Mouse (Mus musculus) heart, postnatal 36 days (tissue): Measurements from ENCODE around the gene Faap100. TPM values are rescaled to one million over a fixed set of nuclear protein-coding genes. Genes with fewer than 3 reads are reported as not detected.
"Not testable (repeated sequence)": the region's sequence is repeated elsewhere in the genome, so short reads cannot be mapped to it uniquely, and the experiment has no call there.

Source experiments
- DNase-seq, 2 experiments: peaks; one replicate each; pipeline ENCODE4 v3.0.0; 2021 to 2022
- intact Hi-C: fragments of 180-260 bp; cut with DNase I; formaldehyde crosslinking; loops from one replicate; pipeline ENCODE4 v1.15.1; 2025
- total RNA-seq, 2 experiments: library from RNA; stranded (reverse); gene quantifications; 2 replicates each; pipeline ENCODE4 v1.2.3; 2021

Gene Faap100
- total RNA-seq, result 10 to 100 TPM; 13.8 to 15.4 TPM

DNA sequence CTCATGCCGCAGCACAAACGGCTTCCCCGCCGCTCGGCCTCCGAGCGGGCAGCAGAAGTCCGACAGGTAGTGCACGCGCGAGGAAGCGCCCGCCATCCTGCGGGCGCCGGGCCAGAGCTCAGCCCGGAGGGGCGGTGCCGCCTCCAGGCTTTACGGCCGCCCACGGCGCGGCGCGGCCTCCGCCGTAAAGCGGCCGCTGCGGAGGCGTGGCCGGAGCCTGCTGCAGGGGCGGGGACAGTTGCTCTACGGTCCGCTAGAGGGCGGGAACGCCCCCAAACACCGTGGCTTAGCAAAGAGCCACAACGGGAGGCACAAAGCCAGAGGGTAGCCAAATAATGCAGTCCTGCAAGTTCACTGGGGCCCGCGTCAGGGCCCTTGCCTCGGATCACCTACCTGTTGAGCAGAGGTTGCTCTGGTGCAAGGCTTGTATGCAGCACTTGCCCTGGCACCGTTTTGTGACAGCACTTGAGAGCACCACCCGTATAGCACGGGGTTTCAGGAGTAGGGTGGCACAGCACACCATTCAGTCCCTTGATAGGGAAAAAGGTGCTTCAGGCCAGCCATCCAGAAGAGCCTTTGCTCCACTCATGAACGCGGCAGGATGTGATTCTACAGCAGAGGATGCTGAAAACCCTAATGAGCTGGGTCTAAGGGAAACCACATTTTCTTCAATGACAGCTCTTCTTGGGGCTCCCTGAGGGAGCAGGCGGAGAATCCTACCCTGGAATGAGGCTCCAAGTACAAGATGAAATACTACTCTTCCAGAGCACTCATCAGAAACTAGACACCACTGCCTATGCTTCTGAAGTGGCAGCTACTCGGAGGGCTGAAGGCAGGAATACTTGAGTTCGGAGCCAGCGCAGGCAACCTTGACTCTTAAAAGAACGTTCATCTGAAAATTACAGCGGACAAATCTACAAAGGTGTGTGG is at the start of gene Faap100:
Faap100 (minus strand) TSS at position 154 of the 930 bp plus-strand sequence.
- DNase-seq, result peak; percentile 88 to 91
- intact Hi-C loops, result no loop called here

- DNase-seq, result no peak
- intact Hi-C loops, result no loop called here
These were observed 48.2 kb upstream of the Faap100 start for GRCm38 (mm10) chr11:120426727-120427126.

- intact Hi-C loops, result loop anchor here (2.0 kb wide), 3 partner anchors 13 to 313 kb away; no protein-coding TSS in a partner anchor
- DNase-seq, result peak; percentile 52 to 69
These were observed 45.2 kb upstream of the Faap100 start for GRCm38 (mm10) chr11:120423569-120424295.

DNA sequence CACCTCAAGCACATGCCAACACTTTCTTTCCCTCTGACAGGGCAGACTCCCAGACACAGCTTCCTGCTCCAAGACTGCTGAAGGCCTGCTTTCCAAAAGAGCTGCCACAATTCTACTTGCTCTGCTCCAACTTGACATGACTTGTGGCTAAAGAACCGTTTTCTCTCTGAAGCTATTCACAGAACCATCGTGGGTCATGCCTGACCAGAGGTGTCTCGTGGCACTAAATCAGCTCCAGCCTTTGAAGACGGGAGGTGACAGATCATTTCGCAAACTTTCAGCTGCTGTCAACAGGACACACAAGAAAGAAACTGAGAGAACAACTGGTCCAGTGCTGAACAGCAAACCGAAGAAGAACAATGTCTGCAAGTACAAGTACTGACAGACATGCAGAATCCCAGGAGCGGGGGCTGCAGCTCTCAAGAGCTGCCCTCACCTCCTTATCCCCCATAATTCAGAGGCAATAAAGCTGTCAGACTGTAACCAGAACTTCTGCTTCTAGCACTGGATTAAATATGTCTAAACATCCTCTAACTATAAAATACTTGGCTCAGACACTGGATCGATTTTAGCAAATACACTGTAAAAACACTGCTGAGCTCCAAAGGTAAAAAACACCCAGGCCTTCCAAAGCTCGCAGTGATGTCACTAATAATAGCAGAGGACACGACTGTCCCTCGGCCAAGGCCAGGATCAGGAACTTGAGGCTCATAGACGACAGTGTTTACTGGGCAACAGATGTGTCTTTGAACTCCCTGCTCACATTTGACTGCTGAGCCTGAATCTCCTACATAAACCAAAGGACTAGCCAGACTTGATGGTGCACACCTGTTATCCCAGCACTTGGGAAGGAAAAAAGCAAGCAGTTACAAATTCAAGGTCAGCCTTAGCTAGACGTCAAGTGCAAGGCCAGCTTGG is 44.3 kb upstream of the Faap100 start:
- no peak for DNase-seq
- intact Hi-C loops, result loop anchor here (2.0 kb wide), 2 partner anchors 70 to 312 kb away; no protein-coding TSS in a partner anchor

DNA sequence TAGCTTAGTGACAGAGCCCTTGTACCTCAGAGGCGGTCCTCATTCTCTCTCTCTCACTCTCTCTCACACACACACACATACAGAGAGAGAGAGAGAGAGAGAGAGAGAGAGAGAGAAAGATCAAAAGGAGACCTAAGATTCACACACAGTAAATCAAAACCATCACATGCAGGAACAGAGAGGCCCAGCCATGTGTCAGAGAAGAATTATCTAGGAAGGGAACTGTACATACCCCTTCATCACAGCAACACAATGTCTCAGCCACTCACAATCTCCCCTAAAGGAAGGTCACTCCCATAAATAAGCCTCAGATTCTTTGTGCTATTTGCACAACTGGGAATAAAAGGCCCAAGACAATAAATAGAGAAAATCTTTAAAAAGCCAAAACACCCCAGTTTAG is 40.0 kb upstream of the Faap100 start:
- no peak for DNase-seq
- intact Hi-C loops, result no loop called here

GRCm38 (mm10) chr11:120417852-120418251 is 39.3 kb upstream of the Faap100 start:
- intact Hi-C loops, result no loop called here
- DNase-seq, result no peak

DNA sequence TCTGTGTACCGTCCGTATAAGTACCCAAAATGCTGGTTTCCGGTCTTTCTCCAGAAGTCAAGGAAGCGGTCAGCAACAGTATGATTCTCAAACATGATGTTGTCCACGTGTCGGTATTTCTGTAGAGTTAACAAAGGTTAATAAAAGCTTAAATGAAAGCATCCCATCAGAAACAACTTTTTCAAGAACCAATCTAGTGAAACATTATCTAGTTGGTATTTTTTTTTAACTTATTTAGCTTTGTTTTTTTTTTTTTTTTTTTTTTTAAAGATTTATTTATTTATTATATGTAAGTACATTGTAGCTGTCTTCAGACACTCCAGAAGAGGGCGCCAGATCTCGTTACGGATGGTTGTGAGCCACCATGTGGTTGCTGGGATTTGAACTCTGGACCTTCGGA is 35.1 kb upstream of the Faap100 start:
- DNase-seq, intact Hi-C loops: not testable (repeated sequence)

DNA sequence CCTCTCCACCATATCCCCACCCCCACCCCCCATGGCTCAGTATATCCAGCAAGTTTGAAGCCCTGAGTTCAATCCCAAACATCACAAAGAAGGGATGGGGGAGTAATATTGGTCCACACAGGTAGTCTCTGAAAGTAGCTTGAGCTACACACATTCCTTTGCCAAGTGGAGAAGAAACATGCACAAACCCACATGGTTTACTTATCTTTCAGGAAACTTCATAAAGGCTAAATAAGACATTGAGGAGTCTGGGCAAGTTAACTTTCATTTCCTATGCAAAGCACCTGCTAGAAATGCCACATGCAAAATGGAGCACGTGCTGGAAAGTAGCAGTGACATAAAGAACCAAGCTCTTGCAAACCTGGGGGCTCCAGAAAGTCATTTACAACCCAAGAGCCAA is 27.9 kb upstream of the Faap100 start:
- intact Hi-C loops, result no loop called here
- no peak for DNase-seq

- intact Hi-C loops, result no loop called here
- no peak for DNase-seq
These were observed 27.3 kb upstream of the Faap100 start for GRCm38 (mm10) chr11:120405867-120406266.

DNA sequence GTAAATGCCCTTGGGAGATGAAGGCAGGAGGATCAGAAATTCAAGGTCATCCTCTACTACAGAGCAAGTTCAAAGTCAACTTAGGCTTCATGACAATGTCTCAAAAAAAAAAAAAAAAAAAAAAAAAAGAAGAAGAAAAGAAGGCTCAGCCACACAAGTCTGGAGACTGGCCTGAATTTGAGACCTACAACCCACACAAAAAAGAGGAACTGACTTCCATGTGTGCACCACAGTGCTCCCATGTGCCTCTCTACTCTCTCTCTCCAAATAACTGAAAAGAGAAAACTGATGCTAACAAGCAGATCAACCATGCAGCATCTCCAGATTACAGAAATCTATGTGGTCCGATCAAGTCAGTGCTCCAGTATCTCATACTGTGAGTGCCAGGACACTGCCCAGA is 26.2 kb upstream of the Faap100 start:
- no peak for DNase-seq
- intact Hi-C loops, result no loop called here

- no peak for DNase-seq
- intact Hi-C loops, result no loop called here
These were observed 20.8 kb upstream of the Faap100 start for GRCm38 (mm10) chr11:120399319-120399718.

- DNase-seq, result no peak
- intact Hi-C loops, result no loop called here
These were observed 19.0 kb upstream of the Faap100 start for GRCm38 (mm10) chr11:120397602-120398001.

- intact Hi-C loops, result no loop called here
- DNase-seq, result no peak
These were observed 17.1 kb upstream of the Faap100 start for GRCm38 (mm10) chr11:120395661-120396060.

DNA sequence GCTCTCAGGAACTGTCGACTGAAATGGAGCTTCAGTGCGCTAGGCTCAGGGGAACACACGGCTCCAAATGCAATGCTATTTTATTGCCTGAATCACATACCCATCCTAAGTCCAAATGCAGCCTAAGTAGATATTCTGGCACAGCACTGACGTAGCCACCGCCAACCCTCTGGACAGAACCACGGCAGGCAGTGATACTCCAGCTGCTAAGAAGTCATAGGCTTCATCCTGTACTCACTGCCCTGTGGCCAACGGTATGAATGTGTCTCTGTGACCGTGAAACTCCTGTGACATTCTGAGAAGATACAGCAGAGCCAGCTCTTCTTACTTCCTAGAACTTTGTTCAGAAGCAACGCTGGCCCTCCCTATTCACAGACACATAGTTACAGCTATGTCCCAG is 10.0 kb upstream of the Faap100 start:
- intact Hi-C loops, result no loop called here
- DNase-seq, result no peak

DNA sequence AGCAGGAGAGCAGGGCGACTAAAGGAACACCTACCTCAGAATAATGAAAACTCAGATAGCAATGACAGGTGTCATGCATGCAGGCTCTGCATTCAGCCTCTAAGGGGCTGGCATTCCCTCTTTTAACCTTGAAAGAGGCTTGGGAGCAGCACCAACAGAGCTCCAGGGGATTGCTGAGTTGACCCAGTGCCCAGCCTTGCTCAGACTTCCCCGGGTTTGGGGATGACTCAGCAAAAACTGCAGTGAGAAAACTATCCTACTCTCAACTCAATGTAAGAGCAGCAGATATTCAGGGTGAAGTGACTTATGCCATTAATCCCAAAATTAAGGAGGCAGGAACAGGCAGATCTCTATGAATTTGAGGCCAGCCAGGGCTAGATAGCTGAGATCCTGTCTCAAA is 8.6 kb upstream of the Faap100 start:
- DNase-seq, result no peak
- intact Hi-C loops, result no loop called here

DNA sequence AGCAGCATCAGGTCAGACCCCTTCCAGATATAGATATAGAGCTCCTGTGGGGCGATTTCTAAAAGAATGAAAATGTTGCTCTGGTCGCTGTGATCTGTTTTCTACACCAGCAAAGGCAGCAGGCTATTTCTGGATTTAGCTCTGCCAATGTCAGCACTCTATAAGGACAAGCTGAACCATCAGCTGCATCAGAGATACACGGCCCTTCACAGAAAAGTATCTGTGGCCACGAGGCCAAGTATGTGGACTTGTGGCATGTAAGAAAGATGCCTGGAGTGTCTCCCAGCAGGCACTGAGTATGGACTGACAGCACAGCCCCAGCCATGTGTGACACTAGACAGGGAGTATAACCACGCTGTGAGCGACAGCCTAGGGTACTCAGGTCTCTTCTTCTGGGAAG is 8.1 kb upstream of the Faap100 start:
- intact Hi-C loops, result no loop called here
- no peak for DNase-seq

DNA sequence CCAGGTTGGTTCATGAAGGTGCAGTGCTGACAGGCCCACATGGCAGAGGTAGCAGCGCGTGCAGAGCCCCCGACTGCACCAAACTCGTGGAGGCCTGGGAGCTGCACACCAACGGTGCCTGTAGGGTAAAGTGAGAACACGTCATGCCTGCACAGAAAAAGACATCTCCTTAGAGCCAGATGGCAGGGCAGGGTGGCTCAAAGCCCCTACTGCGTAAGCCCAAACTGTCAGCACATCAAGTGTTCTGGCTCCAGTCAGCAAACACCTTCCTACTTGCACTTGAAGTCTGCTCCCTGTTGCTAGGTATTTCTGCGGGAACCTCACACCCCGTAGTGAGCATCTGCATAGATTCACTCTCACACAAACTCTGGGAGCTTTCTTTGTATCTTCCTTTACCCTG is 3.9 kb upstream of the Faap100 start:
- DNase-seq, result peak in 1 of 2 experiments; percentile 34
- intact Hi-C loops, result no loop called here

GRCm38 (mm10) chr11:120381157-120381556 is 2.6 kb upstream of the Faap100 start:
- intact Hi-C loops, result no loop called here
- DNase-seq, result no peak

DNA sequence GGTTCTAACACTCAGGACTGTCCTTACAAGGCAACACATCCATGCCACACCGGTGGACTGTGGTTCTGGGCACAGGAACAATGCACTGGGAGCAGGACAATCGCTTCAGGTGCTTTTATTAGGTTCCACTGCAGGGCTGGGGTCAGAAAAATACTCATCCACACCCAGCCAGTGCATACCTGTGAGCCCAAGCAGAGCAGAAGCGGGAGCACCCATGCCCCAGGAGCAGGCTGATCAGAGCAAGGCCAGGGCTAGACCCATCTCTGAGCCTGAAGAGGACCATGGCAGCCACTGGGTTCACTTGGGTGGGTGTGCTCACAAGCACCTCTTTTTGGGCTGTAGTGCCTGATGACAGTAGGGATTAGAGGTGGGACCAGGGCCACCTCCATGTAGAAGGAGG is 1.7 kb upstream of the Faap100 start:
- intact Hi-C loops, result no loop called here
- DNase-seq, result no peak

DNA sequence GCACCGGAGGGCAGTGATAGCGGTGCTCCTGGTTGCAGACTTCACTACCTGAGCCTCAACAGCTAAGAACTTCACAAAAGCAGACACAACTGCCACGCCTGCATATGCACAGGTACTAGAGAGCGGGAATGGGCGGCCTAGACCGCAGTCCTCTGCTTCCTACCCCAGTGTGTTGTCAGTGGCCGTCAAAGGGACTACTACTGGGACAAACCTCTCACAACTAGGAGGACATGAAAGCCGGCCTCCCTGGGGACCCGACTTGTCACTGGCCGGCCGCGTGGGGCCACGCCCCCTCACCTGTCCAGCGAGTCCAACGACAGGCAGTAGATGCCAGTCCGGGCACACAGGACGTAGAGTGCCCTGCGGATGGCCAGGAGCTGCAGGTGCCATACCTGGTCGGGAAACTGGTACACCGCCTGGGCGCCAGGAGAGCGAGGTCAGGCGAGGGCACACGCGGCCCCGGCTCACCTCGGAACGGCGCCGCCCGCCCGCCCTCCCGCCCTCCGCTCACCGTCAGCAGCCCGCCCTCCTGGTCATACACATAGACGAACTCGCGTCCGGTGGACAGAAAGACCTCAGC is 443 bp downstream of the Faap100 start:
- peak in 1 of 2 experiments; percentile 46 for DNase-seq
- intact Hi-C loops, result no loop called here
